Mouse (Mus musculus): ENCODE data around the gene Nhlrc3. TPM values are rescaled to one million over a fixed set of nuclear protein-coding genes. Genes with fewer than 3 reads are reported as not detected.
A peak's percentile ranks its signal among the peaks of the same experiment; 100 is the strongest.

Nhlrc3 gene
- 7.9 and 10.0 TPM in 2 replicates for polyA plus RNA-seq (2014; fragmentation: Nextera tagmentation; extraction: Ambion mirVana)

GRCm38 (mm10) chr3:53463046-53463764, at the start of gene Nhlrc3, which contains the start of gene Proser1:
Nhlrc3 (minus strand) TSS chr3:53463332.
Proser1 (plus strand) TSS chr3:53463666.
- ATAC-seq (ENCODE audit: low FRiP score, low TSS enrichment) (peak; percentile 99), DNase-seq (peak; percentile 98)
- H3K9me3 ChIP-seq (ENCODE audit: control insufficient read depth, low read length): no peaks in the 10 kb centered on the region
- H3K27ac ChIP-seq (replicated peaks; ENCODE audit: low read depth, low read length): peak within 1 kb of the TSS; percentile 89
- H3K4me3 ChIP-seq (replicated peaks; ENCODE audit: low read depth, low read length): peak within 1 kb of the TSS; percentile 83
- H3K36me3 ChIP-seq (ENCODE audit: control insufficient read depth, insufficient read depth, low read length): peaks cover 16% of the 10 kb centered on the region
- 0% methylated on average over 51 of the region's 52 CpGs for WGBS
- H3K27me3 ChIP-seq (ENCODE audit: control insufficient read depth, insufficient read depth, low read length): no peaks in the 10 kb centered on the region
- H3K4me1 ChIP-seq (ENCODE audit: control insufficient read depth, insufficient read depth, low read length): peaks cover 23% of the 10 kb centered on the region
- peak within 1 kb of the TSS; percentile 83 for H3K4me2 ChIP-seq (ENCODE audit: low read length)
- peak within 1 kb of the TSS; percentile 88 for H3K9ac ChIP-seq (replicated peaks; ENCODE audit: low read length)

DNA sequence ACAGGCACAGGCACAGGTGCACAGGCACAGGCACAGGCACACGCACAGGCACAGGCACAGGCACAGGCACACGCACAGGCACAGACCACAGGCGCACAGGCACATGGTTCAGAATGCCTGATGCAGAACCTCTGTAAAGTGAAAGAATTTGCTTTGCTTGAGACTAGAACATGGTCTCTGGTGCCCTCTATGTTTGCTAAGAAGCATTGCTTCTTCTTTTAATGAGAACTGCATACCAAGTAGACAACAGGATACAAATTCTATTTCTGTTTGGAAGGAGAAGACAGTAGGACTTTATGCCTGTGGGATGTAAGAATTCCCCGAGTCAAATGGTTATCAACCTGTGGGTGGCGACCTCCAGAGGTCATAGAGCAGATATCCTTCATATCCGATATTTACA, 39.3 kb upstream of the Nhlrc3 start:
- no peak for ATAC-seq (ENCODE audit: low FRiP score, low TSS enrichment)
- WGBS: 75% methylated on average over 6 of the region's 6 CpGs

DNA sequence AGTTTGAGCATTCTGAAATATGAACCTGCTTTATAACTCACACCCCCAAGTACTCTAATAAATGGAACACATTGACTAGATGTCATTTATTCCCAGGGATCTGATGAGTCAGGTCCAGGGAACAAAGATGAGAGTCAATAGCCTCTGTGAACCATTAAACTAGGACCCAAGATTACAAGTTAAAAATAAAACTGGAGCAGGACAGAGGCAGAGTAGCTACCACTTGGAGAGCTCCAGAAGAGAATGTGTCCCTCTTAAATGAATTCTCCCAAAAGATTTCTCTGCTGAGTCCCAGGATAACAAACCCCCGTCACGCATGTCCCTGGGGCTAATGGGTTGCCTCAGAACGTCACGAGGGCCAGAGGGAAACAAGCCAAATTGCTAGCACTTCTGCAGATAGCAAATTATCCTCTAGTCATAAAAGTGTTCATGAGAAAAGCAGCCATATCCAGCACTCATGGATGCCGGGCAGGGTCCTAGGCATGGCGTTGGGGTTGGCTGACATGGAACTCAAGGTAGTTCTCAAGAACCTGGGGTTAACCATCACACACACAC, 35.3 kb upstream of the Nhlrc3 start:
- Histone ChIP-seq H3K36me3 (ENCODE audit: control insufficient read depth, insufficient read depth, low read length) (no peaks in the 10 kb centered on the region), H3K4me2 (ENCODE audit: low read length) (no peak overlapping the region), H3K9ac (replicated peaks; ENCODE audit: low read length) (no peak overlapping the region), H3K27me3 (ENCODE audit: control insufficient read depth, insufficient read depth, low read length) (no peaks in the 10 kb centered on the region), H3K27ac (replicated peaks; ENCODE audit: low read depth, low read length) (no peak overlapping the region), H3K4me3 (replicated peaks; ENCODE audit: low read depth, low read length) (no peak overlapping the region), H3K9me3 (ENCODE audit: control insufficient read depth, low read length) (no peaks in the 10 kb centered on the region), H3K4me1 (ENCODE audit: control insufficient read depth, insufficient read depth, low read length) (no peaks in the 10 kb centered on the region)
- DNase-seq (no peak), ATAC-seq (ENCODE audit: low FRiP score, low TSS enrichment) (no peak)
- 92% methylated on average over 6 of the region's 6 CpGs for WGBS

More for the DNA sequence above, 39.3 kb upstream of the Nhlrc3 start:
- Histone ChIP-seq H3K9ac (replicated peaks; ENCODE audit: low read length) (no peak overlapping the region), H3K4me3 (replicated peaks; ENCODE audit: low read depth, low read length) (no peak overlapping the region), H3K27me3 (ENCODE audit: control insufficient read depth, insufficient read depth, low read length) (no peaks in the 10 kb centered on the region), H3K9me3 (ENCODE audit: control insufficient read depth, low read length) (no peaks in the 10 kb centered on the region), H3K27ac (replicated peaks; ENCODE audit: low read depth, low read length) (no peak overlapping the region), H3K36me3 (ENCODE audit: control insufficient read depth, insufficient read depth, low read length) (no peaks in the 10 kb centered on the region), H3K4me1 (ENCODE audit: control insufficient read depth, insufficient read depth, low read length) (no peaks in the 10 kb centered on the region), H3K4me2 (ENCODE audit: low read length) (no peak overlapping the region)
- peak; percentile 70 for DNase-seq

- 82% methylated on average over 6 of the region's 6 CpGs for WGBS
- Histone ChIP-seq H3K27ac (replicated peaks; ENCODE audit: low read depth, low read length) (no peak within 1 kb of the TSS), H3K36me3 (ENCODE audit: control insufficient read depth, insufficient read depth, low read length) (peaks cover 5% of the 10 kb centered on the region; the same call in 1 of the 2 replicates), H3K9me3 (ENCODE audit: control insufficient read depth, low read length) (no peaks in the 10 kb centered on the region), H3K4me1 (ENCODE audit: control insufficient read depth, insufficient read depth, low read length) (no peaks in the 10 kb centered on the region), H3K4me3 (replicated peaks; ENCODE audit: low read depth, low read length) (no peak within 1 kb of the TSS), H3K9ac (replicated peaks; ENCODE audit: low read length) (no peak within 1 kb of the TSS), H3K27me3 (ENCODE audit: control insufficient read depth, insufficient read depth, low read length) (no peaks in the 10 kb centered on the region), H3K4me2 (ENCODE audit: low read length) (no peak within 1 kb of the TSS)
- no peak for ATAC-seq (ENCODE audit: low FRiP score, low TSS enrichment)
- DNase-seq: no peak
Observed at GRCm38 (mm10) chr3:53488353-53488752, 25.2 kb upstream of the Nhlrc3 start, which contains the start of gene Stoml3. Stoml3 (plus strand) TSS chr3:53488653.

- no peak for ATAC-seq (ENCODE audit: low FRiP score, low TSS enrichment)
- Histone ChIP-seq H3K9ac (replicated peaks; ENCODE audit: low read length) (no peak overlapping the region), H3K9me3 (ENCODE audit: control insufficient read depth, low read length) (no peaks in the 10 kb centered on the region), H3K27ac (replicated peaks; ENCODE audit: low read depth, low read length) (no peak overlapping the region), H3K27me3 (ENCODE audit: control insufficient read depth, insufficient read depth, low read length) (no peaks in the 10 kb centered on the region), H3K4me2 (ENCODE audit: low read length) (no peak overlapping the region), H3K36me3 (ENCODE audit: control insufficient read depth, insufficient read depth, low read length) (peaks cover 11% of the 10 kb centered on the region), H3K4me3 (replicated peaks; ENCODE audit: low read depth, low read length) (no peak overlapping the region), H3K4me1 (ENCODE audit: control insufficient read depth, insufficient read depth, low read length) (no peaks in the 10 kb centered on the region)
- no peak for DNase-seq
- WGBS: 84% methylated on average over 9 of the region's 9 CpGs
Observed at GRCm38 (mm10) chr3:53486996-53487576, 24.0 kb upstream of the Nhlrc3 start.

GRCm38 (mm10) chr3:53486561-53486960, 23.4 kb upstream of the Nhlrc3 start:
- no peaks in the 10 kb centered on the region for H3K9me3 ChIP-seq (ENCODE audit: control insufficient read depth, low read length)
- WGBS: 90% methylated on average over 10 of the region's 10 CpGs
- no peak overlapping the region for H3K9ac ChIP-seq (replicated peaks; ENCODE audit: low read length)
- H3K4me1 ChIP-seq (ENCODE audit: control insufficient read depth, insufficient read depth, low read length): no peaks in the 10 kb centered on the region
- peaks cover 16% of the 10 kb centered on the region for H3K36me3 ChIP-seq (ENCODE audit: control insufficient read depth, insufficient read depth, low read length)
- ATAC-seq (ENCODE audit: low FRiP score, low TSS enrichment) (no peak), DNase-seq (no peak)
- no peaks in the 10 kb centered on the region for H3K27me3 ChIP-seq (ENCODE audit: control insufficient read depth, insufficient read depth, low read length)
- H3K4me2 ChIP-seq (ENCODE audit: low read length): no peak overlapping the region
- H3K4me3 ChIP-seq (replicated peaks; ENCODE audit: low read depth, low read length): no peak overlapping the region
- H3K27ac ChIP-seq (replicated peaks; ENCODE audit: low read depth, low read length): no peak overlapping the region

GRCm38 (mm10) chr3:53483414-53484059, 20.4 kb upstream of the Nhlrc3 start:
- 93% methylated on average over 8 of the region's 8 CpGs for WGBS
- Histone ChIP-seq H3K27ac (replicated peaks; ENCODE audit: low read depth, low read length) (no peak overlapping the region), H3K27me3 (ENCODE audit: control insufficient read depth, insufficient read depth, low read length) (no peaks in the 10 kb centered on the region), H3K9ac (replicated peaks; ENCODE audit: low read length) (no peak overlapping the region), H3K4me3 (replicated peaks; ENCODE audit: low read depth, low read length) (no peak overlapping the region), H3K4me2 (ENCODE audit: low read length) (no peak overlapping the region), H3K4me1 (ENCODE audit: control insufficient read depth, insufficient read depth, low read length) (no peaks in the 10 kb centered on the region), H3K36me3 (ENCODE audit: control insufficient read depth, insufficient read depth, low read length) (peaks cover 43% of the 10 kb centered on the region), H3K9me3 (ENCODE audit: control insufficient read depth, low read length) (no peaks in the 10 kb centered on the region)
- ATAC-seq (ENCODE audit: low FRiP score, low TSS enrichment) (no peak), DNase-seq (no peak)

- DNase-seq (no peak), ATAC-seq (ENCODE audit: low FRiP score, low TSS enrichment) (0 out of 2 replicates have a peak, but pooled peaks have one; percentile 11)
- no peaks in the 10 kb centered on the region for H3K27me3 ChIP-seq (ENCODE audit: control insufficient read depth, insufficient read depth, low read length)
- H3K9ac ChIP-seq (replicated peaks; ENCODE audit: low read length): no peak overlapping the region
- H3K36me3 ChIP-seq (ENCODE audit: control insufficient read depth, insufficient read depth, low read length): peaks cover 88% of the 10 kb centered on the region
- H3K27ac ChIP-seq (replicated peaks; ENCODE audit: low read depth, low read length): no peak overlapping the region
- 98% methylated on average over 30 of the region's 30 CpGs for WGBS
- H3K4me2 ChIP-seq (ENCODE audit: low read length): no peak overlapping the region
- H3K9me3 ChIP-seq (ENCODE audit: control insufficient read depth, low read length): no peaks in the 10 kb centered on the region
- no peaks in the 10 kb centered on the region for H3K4me1 ChIP-seq (ENCODE audit: control insufficient read depth, insufficient read depth, low read length)
- no peak overlapping the region for H3K4me3 ChIP-seq (replicated peaks; ENCODE audit: low read depth, low read length)
Observed at GRCm38 (mm10) chr3:53478419-53479046, 15.4 kb upstream of the Nhlrc3 start.
